Mouse (Mus musculus) C2C12 (cell line): ENCODE data around the gene Fbxl17. TPM values are rescaled to one million over a fixed set of nuclear protein-coding genes. Genes with fewer than 3 reads are reported as not detected.

Experiments
- H3K27me3 ChIP-seq: one replicate; pipeline ENCODE4 v1.6.1; 2011; ENCODE audit not compliant: control insufficient read depth, insufficient read depth, insufficient read length
- H3K36me3 ChIP-seq: one replicate; pipeline ENCODE4 v1.6.1; 2011; ENCODE audit not compliant: control insufficient read depth, insufficient read depth
- H3K4me3 ChIP-seq: one replicate; pipeline ENCODE4 v1.5.1; 2011; ENCODE audit warnings: mild to moderate bottlenecking, control low read depth; ENCODE audit not compliant: poor library complexity, insufficient read depth, severe bottlenecking
- H3K79me2 ChIP-seq: one replicate; pipeline ENCODE4 v1.6.1; 2011; ENCODE audit not compliant: control insufficient read depth, insufficient read depth
- H3K79me3 ChIP-seq: one replicate; pipeline ENCODE4 v1.6.1; 2011; ENCODE audit warnings: low read depth, control low read depth
- H3ac ChIP-seq: one replicate; pipeline ENCODE3; 2011; ENCODE audit warnings: low read depth; ENCODE audit not compliant: control insufficient read depth, insufficient read length
- CEBPB ChIP-seq: IDR thresholded peaks from one replicate; pipeline ENCODE4 v1.6.1; 2011; ENCODE audit warnings: low read depth, mild to moderate bottlenecking, control low read depth, moderate library complexity
- CTCF ChIP-seq: IDR thresholded peaks from one replicate; pipeline ENCODE4 v1.5.1; 2011; ENCODE audit not compliant: control insufficient read depth, insufficient read depth, insufficient read length
- FOSL1 ChIP-seq: IDR thresholded peaks from one replicate; pipeline ENCODE4 v1.8.0; 2011; ENCODE audit warnings: mild to moderate bottlenecking, low read length; ENCODE audit not compliant: poor library complexity, insufficient read depth, severe bottlenecking
- MAX ChIP-seq: IDR thresholded peaks from one replicate; pipeline ENCODE4 v1.6.1; 2011; ENCODE audit warnings: mild to moderate bottlenecking, control low read depth
- MYOD1 ChIP-seq: IDR thresholded peaks from one replicate; pipeline ENCODE4 v1.6.1; 2011; ENCODE audit warnings: low read depth; ENCODE audit not compliant: control insufficient read depth, insufficient read length
- MYOG ChIP-seq: IDR thresholded peaks from one replicate; pipeline ENCODE4 v1.6.1; 2011; ENCODE audit not compliant: control insufficient read depth, insufficient read length; ENCODE audit errors: extremely low read depth
- USF1 ChIP-seq: IDR thresholded peaks from one replicate; pipeline ENCODE4 v1.6.1; 2011; ENCODE audit warnings: low read depth, mild to moderate bottlenecking, control low read depth, moderate library complexity
- polyA plus RNA-seq: library from polyadenylated mRNA; unstranded; fragments of >200 nt; fragmentation: generic; extraction: Trizol; gene quantifications from one replicate; pipeline ENCODE4 v1.2.1, GENCODE M21; 2012; ENCODE audit warnings: missing spikeins

Gene Fbxl17
- polyA plus RNA-seq, 1 experiment, result 6.3 TPM

GRCm38 (mm10) chr17:63403801-63404415 is 95.9 kb downstream of the Fbxl17 start:
- Histone ChIP-seq H3ac (no peak overlapping the region), H3K79me2 (no peaks in the 10 kb centered on the region), H3K36me3 (no peaks in the 10 kb centered on the region), H3K79me3 (no peaks in the 10 kb centered on the region), H3K27me3 (no peaks in the 10 kb centered on the region), H3K4me3 (no peak overlapping the region)
- TF ChIP-seq CTCF (no peak), MAX (no peak), CEBPB (no peak), MYOD1 (no peak), USF1 (no peak), MYOG (no peak), FOSL1 (no peak)

- no peaks in the 10 kb centered on the region for H3K79me3 ChIP-seq
- H3K36me3 ChIP-seq, result no peaks in the 10 kb centered on the region
- H3K4me3 ChIP-seq, result no peak overlapping the region
- H3ac ChIP-seq, result no peak overlapping the region
- H3K27me3 ChIP-seq, result no peaks in the 10 kb centered on the region
- TF ChIP-seq CTCF (no peak), MYOD1 (no peak), FOSL1 (no peak), MAX (no peak), CEBPB (no peak), MYOG (no peak), USF1 (no peak)
- no peaks in the 10 kb centered on the region for H3K79me2 ChIP-seq
These were observed 96.8 kb downstream of the Fbxl17 start for GRCm38 (mm10) chr17:63402741-63403681.

GRCm38 (mm10) chr17:63402170-63402569 is 97.6 kb downstream of the Fbxl17 start:
- Histone ChIP-seq H3K36me3 (no peaks in the 10 kb centered on the region), H3K27me3 (no peaks in the 10 kb centered on the region), H3ac (no peak overlapping the region), H3K79me3 (no peaks in the 10 kb centered on the region), H3K4me3 (no peak overlapping the region), H3K79me2 (no peaks in the 10 kb centered on the region)
- TF ChIP-seq FOSL1, result no peak
- TF ChIP-seq MYOG, result no peak
- TF ChIP-seq CTCF, result no peak
- no peak for TF ChIP-seq MYOD1
- TF ChIP-seq CEBPB, result no peak

- no peaks in the 10 kb centered on the region for H3K27me3 ChIP-seq
- H3K4me3 ChIP-seq, result no peak overlapping the region
- H3ac ChIP-seq, result no peak overlapping the region
- no peaks in the 10 kb centered on the region for H3K36me3 ChIP-seq
- no peaks in the 10 kb centered on the region for H3K79me2 ChIP-seq
- TF ChIP-seq MYOD1, result no peak
- no peak for TF ChIP-seq USF1
- no peak for TF ChIP-seq MAX
- no peak for TF ChIP-seq CEBPB
- TF ChIP-seq MYOG, result no peak
- H3K79me3 ChIP-seq, result no peaks in the 10 kb centered on the region
These were observed 99.2 kb downstream of the Fbxl17 start for GRCm38 (mm10) chr17:63400640-63401039.

GRCm38 (mm10) chr17:63399816-63400215 is 100.0 kb downstream of the Fbxl17 start:
- Histone ChIP-seq H3K79me3 (no peaks in the 10 kb centered on the region), H3ac (no peak overlapping the region), H3K36me3 (no peaks in the 10 kb centered on the region), H3K4me3 (no peak overlapping the region), H3K27me3 (no peaks in the 10 kb centered on the region), H3K79me2 (no peaks in the 10 kb centered on the region)
- TF ChIP-seq MYOD1, result no peak
- TF ChIP-seq CTCF, result no peak
- no peak for TF ChIP-seq FOSL1
- no peak for TF ChIP-seq CEBPB
- no peak for TF ChIP-seq MYOG
- TF ChIP-seq USF1, result no peak
